Mouse (Mus musculus): ENCODE measurements around the gene Olfr1277.

The Olfr1277 gene

DNA sequence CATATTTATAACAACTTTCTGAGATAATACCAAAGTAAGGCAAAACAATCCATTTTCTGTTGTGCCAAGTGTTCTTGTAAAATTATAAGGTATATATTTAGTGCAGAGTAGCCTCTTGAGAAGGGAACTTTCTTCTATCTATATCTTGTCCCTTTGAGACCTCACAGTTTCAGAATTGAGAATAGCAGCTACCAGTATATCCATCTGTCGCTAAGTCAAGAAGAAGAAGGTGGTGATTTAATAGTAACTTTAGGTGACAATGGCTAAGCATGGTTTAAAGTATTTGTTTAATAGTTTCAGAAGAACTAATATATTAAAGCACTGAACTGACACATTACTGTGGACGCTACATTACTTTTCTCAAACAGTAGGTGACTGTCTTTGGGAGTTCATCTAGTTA, at the start of gene Olfr1277:
TSS of gene Olfr1277 (minus strand) at position 101 of the 400 bp plus-strand sequence.
- no peak for DNase-seq (ENCODE audit: low spot score)

- no peak for DNase-seq (ENCODE audit: low spot score)
These were observed 39.8 kb upstream of the Olfr1277 start, which contains the start of gene Olfr1280 for GRCm38 (mm10) chr2:111313717-111314116. Gene Olfr1280 (plus strand): TSS chr2:111314017.

GRCm38 (mm10) chr2:111300374-111300773, 26.5 kb upstream of the Olfr1277 start, which contains the start of gene Olfr1279:
Gene Olfr1279 (plus strand): TSS chr2:111300635.
- DNase-seq (ENCODE audit: low spot score) = no peak

GRCm38 (mm10) chr2:111298541-111298940, 24.6 kb upstream of the Olfr1277 start:
- DNase-seq (ENCODE audit: low spot score) = no peak

GRCm38 (mm10) chr2:111289836-111290235, 15.9 kb upstream of the Olfr1277 start, which contains the start of gene Olfr1278:
Gene Olfr1278 (plus strand): TSS chr2:111290136.
- no peak for DNase-seq (ENCODE audit: low spot score)

- DNase-seq (ENCODE audit: low spot score) = no peak
These were observed 19.7 kb downstream of the Olfr1277 start, which contains the start of gene Olfr1276 for GRCm38 (mm10) chr2:111254216-111254615. Gene Olfr1276 (plus strand): TSS chr2:111254516.

DNA sequence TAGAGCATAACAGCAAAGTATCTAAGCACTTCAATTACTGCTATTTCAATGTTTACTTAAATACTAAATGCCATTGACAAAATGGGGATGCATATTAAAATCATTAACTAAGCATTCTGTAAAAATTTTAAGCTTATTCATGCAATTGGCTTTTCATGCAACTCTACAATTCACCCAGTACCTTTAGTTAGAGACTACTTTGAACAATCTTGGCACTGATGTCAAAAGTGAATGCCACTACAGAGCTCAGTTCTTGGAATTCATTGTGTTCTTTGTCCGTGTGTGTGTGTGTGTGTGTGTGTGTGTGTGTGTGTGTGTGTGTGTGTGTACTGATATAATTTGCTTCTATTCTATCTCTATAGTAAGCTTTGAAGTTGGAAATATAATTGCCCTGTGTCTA, 38.7 kb downstream of the Olfr1277 start, which contains the start of gene Olfr1275:
TSS of gene Olfr1275 (minus strand) at position 101 of the 400 bp plus-strand sequence.
- no peak for DNase-seq (ENCODE audit: low spot score)

DNA sequence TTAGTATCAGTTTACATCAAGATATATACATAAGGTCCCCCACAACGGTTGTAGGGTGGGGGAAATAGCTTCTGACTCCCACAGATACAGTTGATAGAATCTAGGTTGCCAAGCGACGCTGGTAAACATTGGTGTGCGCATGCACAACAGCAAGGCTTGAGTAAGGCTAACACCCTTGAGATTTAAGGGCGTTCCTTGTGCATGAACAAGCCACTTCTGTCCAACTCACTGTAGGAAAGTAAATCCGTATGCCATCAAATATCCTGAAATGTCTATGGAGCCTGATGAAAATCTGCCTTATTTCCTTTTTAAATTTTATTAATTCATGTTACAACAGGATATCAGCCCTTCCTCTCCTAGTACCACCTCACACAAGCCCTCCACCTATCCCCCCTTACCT, 44.4 kb downstream of the Olfr1277 start, which contains the start of gene 4930430A15Rik:
TSS of gene 4930430A15Rik (minus strand) at position 101 of the 400 bp plus-strand sequence.
- DNase-seq (ENCODE audit: low spot score) = no peak
